In genomic region chr1:177708583-177709055, GRCm38 (mm10) we compare ENCODE assay signal across 8 mouse cellular contexts. TPM values are rescaled to one million over a fixed set of nuclear protein-coding genes. Genes with fewer than 3 reads are reported as not detected.
DNase-seq lines count a peak whose midpoint lies in the region; ATAC-seq lines count a peak whose summit lies in the region.

No protein-coding gene starts in this region.

- no peak for ATAC-seq in heart, embryonic 11.5 days (replicated peaks; ENCODE audit: insufficient number of reproducible peaks, low FRiP score, low TSS enrichment)
- peak; percentile 69 for ATAC-seq in heart, embryonic 14.5 days (ENCODE audit: insufficient number of reproducible peaks, insufficient read depth, low FRiP score, low read depth)
- no peak for ATAC-seq in midbrain, embryonic 15.5 days (replicated peaks)

- H3K4me2 ChIP-seq in heart, embryonic 11.5 days = no peak overlapping the region
- H3K4me2 ChIP-seq in heart, embryonic 14.5 days (ENCODE audit: low read length) = no peak overlapping the region
- H3K4me2 ChIP-seq in midbrain, embryonic 15.5 days = no peak overlapping the region

- no peak overlapping the region for H3K27ac ChIP-seq in heart, embryonic 11.5 days (ENCODE audit: low read depth, low read length)
- peak overlapping the region; percentile 53 to 56 for H3K27ac ChIP-seq in heart, embryonic 14.5 days (replicated peaks in 1 of 2; ENCODE audit: control insufficient read depth in 1 of 2, insufficient read depth in 1 of 2, low read depth in 2 of 2, low read length in 2 of 2)
- no peak overlapping the region for H3K27ac ChIP-seq in midbrain, embryonic 15.5 days

- no peak overlapping the region for H3K9ac ChIP-seq in heart, embryonic 11.5 days (ENCODE audit: low read depth, low read length)
- no peak overlapping the region for H3K9ac ChIP-seq in heart, embryonic 14.5 days (ENCODE audit: low read length)
- H3K9ac ChIP-seq in midbrain, embryonic 15.5 days = no peak overlapping the region

- no peaks in the 10 kb centered on the region for H3K4me1 ChIP-seq in heart, embryonic 11.5 days (ENCODE audit: control insufficient read depth, insufficient read depth, low read length)
- H3K4me1 ChIP-seq in heart, embryonic 14.5 days (ENCODE audit: control insufficient read depth in 2 of 2, insufficient read depth in 2 of 2, low read length in 2 of 2) = peaks cover 0 to 4% of the 10 kb centered on the region in 2 experiments; a peak in 2 of 4 replicates
- H3K4me1 ChIP-seq in midbrain, embryonic 15.5 days = no peaks in the 10 kb centered on the region

- DNase-seq in heart, adult 11 months = peak; percentile 98
- DNase-seq in Muller cell, postnatal 12 days (ENCODE audit: inconsistent ontology term) = peak; percentile 93
- DNase-seq in lung, postnatal 14 days = peak; percentile 35
- no peak for DNase-seq in B cell, adult 2 months
- no peak for DNase-seq in cerebellum, adult 11-12 months

- 36% methylated on average over 4 of the region's 4 CpGs for WGBS in heart, embryonic 11.5 days (ENCODE audit: insufficient replicate concordance)
- WGBS in heart, embryonic 14.5 days = 35% methylated on average over 4 of the region's 4 CpGs
- 66% methylated on average over 4 of the region's 4 CpGs for WGBS in midbrain, embryonic 15.5 days

- H3K27me3 ChIP-seq in heart, embryonic 11.5 days (ENCODE audit: control insufficient read depth, insufficient read depth, low read length) = no peaks in the 10 kb centered on the region
- no peaks in the 10 kb centered on the region for H3K27me3 ChIP-seq in heart, embryonic 14.5 days (ENCODE audit: control insufficient read depth, insufficient read depth, low read length)
- no peaks in the 10 kb centered on the region for H3K27me3 ChIP-seq in midbrain, embryonic 15.5 days (replicated peaks)

- H3K4me3 ChIP-seq in heart, embryonic 11.5 days (ENCODE audit: low read depth, low read length) = no peak overlapping the region
- no peak overlapping the region for H3K4me3 ChIP-seq in heart, embryonic 14.5 days (ENCODE audit: control insufficient read depth in 1 of 2, insufficient read depth in 1 of 2, low read depth in 1 of 2, low read length in 2 of 2)
- H3K4me3 ChIP-seq in midbrain, embryonic 15.5 days = no peak overlapping the region

- no peaks in the 10 kb centered on the region for H3K36me3 ChIP-seq in heart, embryonic 11.5 days (ENCODE audit: control insufficient read depth, insufficient read depth, low read length)
- no peaks in the 10 kb centered on the region for H3K36me3 ChIP-seq in heart, embryonic 14.5 days (ENCODE audit: control insufficient read depth, insufficient read depth, low read length)
- H3K36me3 ChIP-seq in midbrain, embryonic 15.5 days (replicated peaks) = no peaks in the 10 kb centered on the region

- H3K9me3 ChIP-seq in heart, embryonic 11.5 days (replicated peaks; ENCODE audit: control insufficient read depth, low read length) = no peaks in the 10 kb centered on the region
- H3K9me3 ChIP-seq in heart, embryonic 14.5 days (ENCODE audit: control insufficient read depth, low read length) = peaks cover 9% of the 10 kb centered on the region; the same call in 1 of the 2 replicates
- 0 out of 2 replicates have a peak, but pooled peaks cover 2% of the 10 kb centered on the region for H3K9me3 ChIP-seq in midbrain, embryonic 15.5 days

RNA-seq across cellular contexts. Expression of gene 1700016C15Rik, which starts 21.0 kb away (rescaled TPM):
- not detected in 2 replicates for polyA plus RNA-seq in heart, embryonic 11.5 days (2014; fragmentation: Nextera tagmentation; extraction: Ambion mirVana)
- polyA plus RNA-seq in heart, embryonic 14.5 days (2014; fragmentation: Nextera tagmentation; extraction: Ambion mirVana) = not detected in 2 replicates
- polyA plus RNA-seq in midbrain, embryonic 15.5 days (2015; fragmentation: Nextera tagmentation; extraction: Ambion mirVana) = not detected in 2 replicates

Comparison
In these comparisons a context has a peak if more than half of its experiments do, and no peak if none do; other contexts are left out.
1. H3K27ac ChIP-seq: peak in heart, embryonic 14.5 days (2 of 2); none in heart, embryonic 11.5 days (single experiment) and midbrain, embryonic 15.5 days (single experiment).
2. DNase-seq: peak in heart, adult 11 months (single experiment), Muller cell, postnatal 12 days (single experiment) and lung, postnatal 14 days (single experiment); none in B cell, adult 2 months (0 of 2) and cerebellum, adult 11-12 months (single experiment).